Mouse (Mus musculus) C2C12 (cell line): ENCODE data around the gene Sorl1. TPM values are rescaled to one million over a fixed set of nuclear protein-coding genes. Genes with fewer than 3 reads are reported as not detected.

Experiments
- H3K27me3 ChIP-seq: one replicate; pipeline ENCODE4 v1.6.1; 2011; ENCODE audit not compliant: control insufficient read depth, insufficient read depth, insufficient read length
- H3K36me3 ChIP-seq: one replicate; pipeline ENCODE4 v1.6.1; 2011; ENCODE audit not compliant: control insufficient read depth, insufficient read depth
- H3K4me3 ChIP-seq: one replicate; pipeline ENCODE4 v1.5.1; 2011; ENCODE audit warnings: mild to moderate bottlenecking, control low read depth; ENCODE audit not compliant: poor library complexity, insufficient read depth, severe bottlenecking
- H3K79me2 ChIP-seq: one replicate; pipeline ENCODE4 v1.6.1; 2011; ENCODE audit not compliant: control insufficient read depth, insufficient read depth
- H3K79me3 ChIP-seq: one replicate; pipeline ENCODE4 v1.6.1; 2011; ENCODE audit warnings: low read depth, control low read depth
- H3ac ChIP-seq: one replicate; pipeline ENCODE3; 2011; ENCODE audit warnings: low read depth; ENCODE audit not compliant: control insufficient read depth, insufficient read length
- CEBPB ChIP-seq: IDR thresholded peaks from one replicate; pipeline ENCODE4 v1.6.1; 2011; ENCODE audit warnings: low read depth, mild to moderate bottlenecking, control low read depth, moderate library complexity
- CTCF ChIP-seq: IDR thresholded peaks from one replicate; pipeline ENCODE4 v1.5.1; 2011; ENCODE audit not compliant: control insufficient read depth, insufficient read depth, insufficient read length
- FOSL1 ChIP-seq: IDR thresholded peaks from one replicate; pipeline ENCODE4 v1.8.0; 2011; ENCODE audit warnings: mild to moderate bottlenecking, low read length; ENCODE audit not compliant: poor library complexity, insufficient read depth, severe bottlenecking
- MAX ChIP-seq: IDR thresholded peaks from one replicate; pipeline ENCODE4 v1.6.1; 2011; ENCODE audit warnings: mild to moderate bottlenecking, control low read depth
- MYOD1 ChIP-seq: IDR thresholded peaks from one replicate; pipeline ENCODE4 v1.6.1; 2011; ENCODE audit warnings: low read depth; ENCODE audit not compliant: control insufficient read depth, insufficient read length
- MYOG ChIP-seq: IDR thresholded peaks from one replicate; pipeline ENCODE4 v1.6.1; 2011; ENCODE audit not compliant: control insufficient read depth, insufficient read length; ENCODE audit errors: extremely low read depth
- USF1 ChIP-seq: IDR thresholded peaks from one replicate; pipeline ENCODE4 v1.6.1; 2011; ENCODE audit warnings: low read depth, mild to moderate bottlenecking, control low read depth, moderate library complexity
- polyA plus RNA-seq: library from polyadenylated mRNA; unstranded; fragments of >200 nt; fragmentation: generic; extraction: Trizol; gene quantifications from one replicate; pipeline ENCODE4 v1.2.1, GENCODE M21; 2012; ENCODE audit warnings: missing spikeins

The Sorl1 gene
- polyA plus RNA-seq, 1 experiment = 0.02 TPM

GRCm38 (mm10) chr9:41953486-41953885 is 170.6 kb downstream of the Sorl1 start:
- no peaks in the 10 kb centered on the region for H3K79me3 ChIP-seq
- H3ac ChIP-seq = no peak overlapping the region
- no peaks in the 10 kb centered on the region for H3K79me2 ChIP-seq
- H3K27me3 ChIP-seq = no peaks in the 10 kb centered on the region
- TF ChIP-seq MYOG = no peak
- no peak for TF ChIP-seq MAX
- no peak for TF ChIP-seq CEBPB
- TF ChIP-seq CTCF = no peak
- no peak for TF ChIP-seq FOSL1
- TF ChIP-seq MYOD1 = no peak
- TF ChIP-seq USF1 = no peak
- no peaks in the 10 kb centered on the region for H3K36me3 ChIP-seq
- no peak overlapping the region for H3K4me3 ChIP-seq

- no peak for TF ChIP-seq USF1
- TF ChIP-seq FOSL1 = no peak
- no peak for TF ChIP-seq CTCF
- no peak for TF ChIP-seq MYOG
- TF ChIP-seq MAX = no peak
- Histone ChIP-seq H3ac (no peak overlapping the region), H3K79me3 (no peaks in the 10 kb centered on the region), H3K27me3 (no peaks in the 10 kb centered on the region), H3K36me3 (no peaks in the 10 kb centered on the region), H3K4me3 (no peak overlapping the region), H3K79me2 (no peaks in the 10 kb centered on the region)
These were observed 171.4 kb downstream of the Sorl1 start for GRCm38 (mm10) chr9:41952650-41953204.

DNA sequence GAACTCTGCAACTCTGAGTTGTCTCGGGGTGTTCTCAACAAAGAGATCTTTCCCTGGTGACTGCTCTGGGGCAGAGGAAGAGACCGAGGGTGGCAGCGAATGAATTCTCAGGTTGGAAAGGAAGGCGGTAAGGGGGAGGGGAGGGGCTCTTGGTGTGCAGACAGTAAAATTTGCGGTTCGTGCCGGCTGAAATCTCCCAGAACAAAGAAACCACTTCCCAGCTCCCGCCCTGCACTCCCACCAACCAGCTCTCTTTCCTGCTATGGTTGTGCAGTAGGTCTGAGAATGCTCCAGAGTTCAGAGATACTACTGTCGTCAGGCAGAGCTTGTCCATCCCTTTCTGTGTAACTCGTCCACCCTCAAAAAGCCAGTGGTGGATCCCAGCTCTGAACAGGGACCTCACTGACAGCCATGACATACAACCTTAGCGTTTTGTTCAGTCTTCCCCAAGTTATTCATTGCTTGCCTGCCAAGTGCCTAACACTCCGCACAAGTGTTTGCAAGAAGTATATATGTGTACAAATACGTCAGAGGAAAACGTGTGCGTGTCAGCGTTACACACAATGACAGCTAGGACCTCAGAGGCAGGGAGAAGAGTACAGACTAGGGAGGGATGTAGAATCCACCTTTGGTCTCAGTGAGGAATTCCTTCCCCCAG is 172.5 kb downstream of the Sorl1 start:
- Histone ChIP-seq H3K4me3 (no peak overlapping the region), H3ac (peak overlapping the region; percentile 85), H3K36me3 (no peaks in the 10 kb centered on the region), H3K27me3 (no peaks in the 10 kb centered on the region), H3K79me3 (no peaks in the 10 kb centered on the region), H3K79me2 (no peaks in the 10 kb centered on the region)
- no peak for TF ChIP-seq MAX

- Histone ChIP-seq H3K36me3 (no peaks in the 10 kb centered on the region), H3K27me3 (no peaks in the 10 kb centered on the region), H3K79me2 (no peaks in the 10 kb centered on the region), H3K79me3 (no peaks in the 10 kb centered on the region), H3ac (peak overlapping the region; percentile 85), H3K4me3 (no peak overlapping the region)
- peak; percentile 96 for TF ChIP-seq CTCF
- TF ChIP-seq USF1 = peak; percentile 94
- no peak for TF ChIP-seq MYOD1
These were observed 173.1 kb downstream of the Sorl1 start for GRCm38 (mm10) chr9:41950991-41951451.

DNA sequence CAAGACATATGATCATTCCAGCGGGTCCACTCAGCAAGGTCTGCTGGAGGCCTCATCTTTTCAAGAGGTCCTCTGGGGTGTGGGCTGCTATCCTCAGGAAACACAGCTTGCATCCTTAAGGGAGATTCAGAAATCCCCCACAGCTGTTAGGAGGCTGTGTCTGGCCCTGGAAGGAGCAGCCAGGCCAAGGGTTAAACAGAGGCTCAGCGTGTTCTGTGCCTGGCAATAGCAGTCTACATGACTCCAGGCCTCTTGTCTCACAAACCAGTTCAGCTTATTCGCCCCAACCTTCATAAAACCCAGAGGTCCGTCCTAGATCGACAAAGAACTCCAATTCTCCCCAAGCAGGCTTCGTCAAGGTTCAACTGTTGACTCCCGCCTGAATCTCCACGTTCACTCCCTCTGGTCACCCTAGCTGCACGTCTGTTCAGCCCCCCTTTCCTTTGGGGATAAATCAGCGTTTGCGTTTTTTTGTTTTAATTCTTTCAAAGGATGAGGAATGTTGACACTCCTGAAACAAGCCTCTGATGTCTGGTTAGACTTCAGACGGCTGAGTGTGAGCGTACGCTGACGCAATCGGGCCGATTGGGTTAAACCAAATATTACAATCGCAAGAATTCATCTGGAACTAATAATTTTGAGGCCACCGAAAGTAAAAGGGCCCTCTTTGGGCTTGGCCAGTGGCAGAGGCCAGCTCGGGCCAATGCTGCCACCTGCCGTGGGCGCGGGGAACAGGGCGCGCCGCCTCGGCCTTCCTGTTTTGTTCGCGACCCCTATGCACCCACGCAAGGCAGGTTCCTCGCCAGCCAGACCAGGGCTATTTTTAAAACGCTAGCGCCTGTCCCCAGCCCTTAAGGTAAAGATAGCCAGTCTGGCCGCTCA is 173.7 kb downstream of the Sorl1 start:
- H3K27me3 ChIP-seq = no peaks in the 10 kb centered on the region
- H3ac ChIP-seq = peak overlapping the region; percentile 9
- no peak overlapping the region for H3K4me3 ChIP-seq

More for the DNA sequence above, 173.7 kb downstream of the Sorl1 start:
- no peaks in the 10 kb centered on the region for H3K79me3 ChIP-seq
- no peaks in the 10 kb centered on the region for H3K79me2 ChIP-seq
- TF ChIP-seq USF1 (no peak), FOSL1 (no peak), CEBPB (peak; percentile 92), MYOG (no peak), MAX (peak; percentile 19), CTCF (peak; percentile 96), MYOD1 (no peak)
- no peaks in the 10 kb centered on the region for H3K36me3 ChIP-seq
